Mouse (Mus musculus): ENCODE data around the gene Utp6. TPM values are rescaled to one million over a fixed set of nuclear protein-coding genes. Genes with fewer than 3 reads are reported as not detected.
"Not testable (repeated sequence)": the region's sequence is repeated elsewhere in the genome, so short reads cannot be mapped to it uniquely, and the experiment has no call there.

Utp6 gene
- polyA plus RNA-seq, 1 experiment from 2014 or later = 77.5 TPM

DNA sequence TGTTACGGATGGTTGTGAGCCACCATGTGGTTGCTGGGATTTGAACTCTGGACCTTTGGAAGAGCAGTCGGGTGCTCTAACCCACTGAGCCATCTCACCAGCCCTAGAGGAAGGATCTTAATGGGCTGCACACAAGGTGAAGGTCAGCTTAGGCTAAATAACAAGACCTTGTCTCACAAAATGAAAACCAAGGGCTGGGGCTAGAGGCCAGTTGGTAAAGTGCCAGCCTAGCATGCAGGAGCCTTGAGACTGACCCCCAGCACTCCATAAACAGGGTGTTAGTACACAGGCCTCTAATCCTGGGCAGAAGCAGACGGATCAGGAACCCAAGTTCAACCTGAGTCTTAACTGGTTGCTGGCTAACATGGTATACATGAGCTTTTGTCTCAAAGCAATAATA lies 25.7 kb upstream of the Utp6 start:
- H3K27ac ChIP-seq (ENCODE audit: low read depth, low read length) = no peak overlapping the region

GRCm38 (mm10) chr11:79986886-79987285 lies 24.7 kb upstream of the Utp6 start:
- WGBS = 88% methylated on average over 4 of the region's 4 CpGs
- no peaks in the 10 kb centered on the region for H3K27me3 ChIP-seq (replicated peaks; ENCODE audit: control insufficient read depth, insufficient read depth, low read length)

More for the DNA sequence above, 25.7 kb upstream of the Utp6 start:
- ATAC-seq (replicated peaks; ENCODE audit: low FRiP score) = no peak
- Histone ChIP-seq H3K36me3 (ENCODE audit: control insufficient read depth, insufficient read depth, low read length) (no peaks in the 10 kb centered on the region), H3K9ac (ENCODE audit: low read depth, low read length) (no peak overlapping the region), H3K27me3 (replicated peaks; ENCODE audit: control insufficient read depth, insufficient read depth, low read length) (no peaks in the 10 kb centered on the region), H3K4me3 (ENCODE audit: low read depth, low read length) (no peak overlapping the region), H3K4me1 (replicated peaks; ENCODE audit: control insufficient read depth, insufficient read depth, low read length) (peaks cover 3% of the 10 kb centered on the region; the same call in 1 of the 2 replicates), H3K4me2 (no peak overlapping the region), H3K9me3 (ENCODE audit: control insufficient read depth, low read length) (no peaks in the 10 kb centered on the region)
- WGBS = 79% methylated on average over 3 of the region's 3 CpGs
- DNase-seq (ENCODE audit: low spot score) = no peak

GRCm38 (mm10) chr11:79977747-79978146 lies 15.6 kb upstream of the Utp6 start:
- H3K9ac ChIP-seq (ENCODE audit: low read depth, low read length); H3K36me3 ChIP-seq (ENCODE audit: control insufficient read depth, insufficient read depth, low read length); H3K4me3 ChIP-seq (ENCODE audit: low read depth, low read length); H3K9me3 ChIP-seq (ENCODE audit: control insufficient read depth, low read length); H3K27ac ChIP-seq (ENCODE audit: low read depth, low read length); ATAC-seq (replicated peaks; ENCODE audit: low FRiP score); DNase-seq (ENCODE audit: low spot score); H3K4me1 ChIP-seq (replicated peaks; ENCODE audit: control insufficient read depth, insufficient read depth, low read length); H3K4me2 ChIP-seq: not testable (repeated sequence)
- H3K27me3 ChIP-seq (replicated peaks; ENCODE audit: control insufficient read depth, insufficient read depth, low read length) = peaks cover 19% of the 10 kb centered on the region
- WGBS = 90% methylated on average over 3 of the region's 4 CpGs

More at GRCm38 (mm10) chr11:79986886-79987285, 24.7 kb upstream of the Utp6 start:
- Histone ChIP-seq H3K4me3 (ENCODE audit: low read depth, low read length) (no peak overlapping the region), H3K4me2 (no peak overlapping the region), H3K4me1 (replicated peaks; ENCODE audit: control insufficient read depth, insufficient read depth, low read length) (peaks cover 3% of the 10 kb centered on the region; the same call in 1 of the 2 replicates), H3K9ac (ENCODE audit: low read depth, low read length) (no peak overlapping the region), H3K9me3 (ENCODE audit: control insufficient read depth, low read length) (no peaks in the 10 kb centered on the region), H3K27ac (ENCODE audit: low read depth, low read length) (no peak overlapping the region), H3K36me3 (ENCODE audit: control insufficient read depth, insufficient read depth, low read length) (no peaks in the 10 kb centered on the region)
- DNase-seq (ENCODE audit: low spot score) (no peak), ATAC-seq (replicated peaks; ENCODE audit: low FRiP score) (no peak)

DNA sequence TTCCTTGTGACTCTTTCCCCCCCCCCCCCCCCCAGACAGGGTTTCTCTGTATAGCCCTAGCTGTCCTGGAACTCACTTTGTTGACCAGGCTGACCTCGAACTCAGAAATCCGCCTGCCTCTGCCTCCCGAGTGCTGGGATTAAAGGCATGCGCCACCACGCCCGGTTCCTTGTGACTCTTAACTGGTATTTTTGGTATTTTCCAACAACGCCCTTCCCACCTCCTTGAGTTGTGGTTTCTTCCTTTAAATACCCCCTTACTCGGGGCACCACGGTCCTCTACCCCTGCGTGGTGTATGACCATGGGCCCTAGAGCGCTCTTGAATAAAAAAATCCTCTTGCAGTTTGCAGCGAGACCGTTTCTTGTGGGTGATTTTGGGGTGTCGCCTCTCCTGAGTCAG lies 14.9 kb upstream of the Utp6 start:
- 90% methylated on average over 14 of the region's 14 CpGs for WGBS

GRCm38 (mm10) chr11:79976645-79977044 lies 14.5 kb upstream of the Utp6 start:
- H3K4me3 ChIP-seq (ENCODE audit: low read depth, low read length); DNase-seq (ENCODE audit: low spot score); H3K36me3 ChIP-seq (ENCODE audit: control insufficient read depth, insufficient read depth, low read length); H3K27ac ChIP-seq (ENCODE audit: low read depth, low read length); H3K4me2 ChIP-seq; H3K9ac ChIP-seq (ENCODE audit: low read depth, low read length); ATAC-seq (replicated peaks; ENCODE audit: low FRiP score); H3K4me1 ChIP-seq (replicated peaks; ENCODE audit: control insufficient read depth, insufficient read depth, low read length); H3K9me3 ChIP-seq (ENCODE audit: control insufficient read depth, low read length): not testable (repeated sequence)
- WGBS = 86% methylated on average over 6 of the region's 6 CpGs
- peaks cover 20% of the 10 kb centered on the region for H3K27me3 ChIP-seq (replicated peaks; ENCODE audit: control insufficient read depth, insufficient read depth, low read length)

More for the DNA sequence above, 14.9 kb upstream of the Utp6 start:
- not testable (repeated sequence) for ATAC-seq (replicated peaks; ENCODE audit: low FRiP score); H3K4me2 ChIP-seq; H3K27ac ChIP-seq (ENCODE audit: low read depth, low read length); DNase-seq (ENCODE audit: low spot score); H3K36me3 ChIP-seq (ENCODE audit: control insufficient read depth, insufficient read depth, low read length); H3K4me1 ChIP-seq (replicated peaks; ENCODE audit: control insufficient read depth, insufficient read depth, low read length); H3K4me3 ChIP-seq (ENCODE audit: low read depth, low read length); H3K9ac ChIP-seq (ENCODE audit: low read depth, low read length); H3K9me3 ChIP-seq (ENCODE audit: control insufficient read depth, low read length)
- H3K27me3 ChIP-seq (replicated peaks; ENCODE audit: control insufficient read depth, insufficient read depth, low read length) = peaks cover 20% of the 10 kb centered on the region

DNA sequence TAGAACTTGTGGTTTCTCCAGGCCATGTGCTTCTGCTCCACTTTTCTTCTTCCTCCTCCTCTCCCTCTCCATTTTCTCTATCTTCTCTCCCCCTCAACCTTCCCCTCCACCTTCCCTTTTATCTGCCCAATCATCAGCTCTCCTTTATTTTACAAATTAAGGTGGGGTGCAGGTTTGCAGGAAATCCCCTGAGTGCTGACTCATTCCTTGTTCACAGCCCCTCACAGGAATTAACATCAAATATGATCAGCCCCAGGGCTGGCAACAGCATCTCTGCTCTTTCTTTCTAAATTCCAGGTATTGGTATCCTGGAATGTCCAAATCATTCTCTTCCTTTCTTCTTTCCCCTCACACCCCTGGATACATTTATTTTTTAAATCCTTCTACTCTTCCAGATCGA lies 14.0 kb upstream of the Utp6 start:
- H3K27me3 ChIP-seq (replicated peaks; ENCODE audit: control insufficient read depth, insufficient read depth, low read length) = peaks cover 20% of the 10 kb centered on the region
- no peak overlapping the region for H3K9ac ChIP-seq (ENCODE audit: low read depth, low read length)
- WGBS = 83% methylated on average over 1 of the region's 1 CpGs
- H3K36me3 ChIP-seq (ENCODE audit: control insufficient read depth, insufficient read depth, low read length) = no peaks in the 10 kb centered on the region
- H3K4me3 ChIP-seq (ENCODE audit: low read depth, low read length) = no peak overlapping the region
- H3K9me3 ChIP-seq (ENCODE audit: control insufficient read depth, low read length) = no peaks in the 10 kb centered on the region
- no peak overlapping the region for H3K27ac ChIP-seq (ENCODE audit: low read depth, low read length)
- H3K4me2 ChIP-seq = no peak overlapping the region
- H3K4me1 ChIP-seq (replicated peaks; ENCODE audit: control insufficient read depth, insufficient read depth, low read length) = peaks cover 10% of the 10 kb centered on the region; the same call in 1 of the 2 replicates
- ATAC-seq (replicated peaks; ENCODE audit: low FRiP score) = no peak
- no peak for DNase-seq (ENCODE audit: low spot score)

GRCm38 (mm10) chr11:79975377-79975776 lies 13.2 kb upstream of the Utp6 start:
- ATAC-seq (replicated peaks; ENCODE audit: low FRiP score) = no peak
- Histone ChIP-seq H3K9me3 (ENCODE audit: control insufficient read depth, low read length) (no peaks in the 10 kb centered on the region), H3K4me2 (no peak overlapping the region), H3K4me3 (ENCODE audit: low read depth, low read length) (no peak overlapping the region), H3K4me1 (replicated peaks; ENCODE audit: control insufficient read depth, insufficient read depth, low read length) (peaks cover 10% of the 10 kb centered on the region; the same call in 1 of the 2 replicates), H3K36me3 (ENCODE audit: control insufficient read depth, insufficient read depth, low read length) (no peaks in the 10 kb centered on the region), H3K27me3 (replicated peaks; ENCODE audit: control insufficient read depth, insufficient read depth, low read length) (peaks cover 20% of the 10 kb centered on the region), H3K27ac (ENCODE audit: low read depth, low read length) (no peak overlapping the region), H3K9ac (ENCODE audit: low read depth, low read length) (no peak overlapping the region)
- WGBS = 71% methylated on average over 2 of the region's 2 CpGs
- DNase-seq (ENCODE audit: low spot score) = no peak

GRCm38 (mm10) chr11:79973626-79974476 lies 11.7 kb upstream of the Utp6 start:
- H3K4me3 ChIP-seq (ENCODE audit: low read depth, low read length) = peak overlapping the region; percentile 46
- DNase-seq (ENCODE audit: low spot score) (peak; percentile 65), ATAC-seq (replicated peaks; ENCODE audit: low FRiP score) (0 out of 2 replicates have a peak, but pooled peaks have one; percentile 41)
- peaks cover 20% of the 10 kb centered on the region for H3K27me3 ChIP-seq (replicated peaks; ENCODE audit: control insufficient read depth, insufficient read depth, low read length)
- peaks cover 10% of the 10 kb centered on the region; the same call in 1 of the 2 replicates for H3K4me1 ChIP-seq (replicated peaks; ENCODE audit: control insufficient read depth, insufficient read depth, low read length)
- H3K9ac ChIP-seq (ENCODE audit: low read depth, low read length) = peak overlapping the region; percentile 4; the same call in 1 of the 2 replicates
- no peaks in the 10 kb centered on the region for H3K9me3 ChIP-seq (ENCODE audit: control insufficient read depth, low read length)
- peak overlapping the region; percentile 83 for H3K4me2 ChIP-seq
- H3K27ac ChIP-seq (ENCODE audit: low read depth, low read length) = no peak overlapping the region
- H3K36me3 ChIP-seq (ENCODE audit: control insufficient read depth, insufficient read depth, low read length) = no peaks in the 10 kb centered on the region
- 2% methylated on average over 41 of the region's 41 CpGs for WGBS
